Mouse (Mus musculus) kidney, adult 8-10 months (tissue): ENCODE results near the gene Akap1.

ENCODE experiments used
- DNase-seq, 2 experiments: peaks; one replicate each; pipeline ENCODE4 v3.0.0; 2022

The Akap1 gene

GRCm38 (mm10) chr11:88873667-88874030, 9.3 kb upstream of the Akap1 start:
- DNase-seq = no peak

GRCm38 (mm10) chr11:88873027-88873666, 8.8 kb upstream of the Akap1 start:
- no peak for DNase-seq

- DNase-seq = no peak
These were observed 5.1 kb upstream of the Akap1 start for GRCm38 (mm10) chr11:88869443-88869842.

- DNase-seq = peak; percentile 58 to 69
These were observed 405 bp downstream of the Akap1 start for GRCm38 (mm10) chr11:88863904-88864457.

DNA sequence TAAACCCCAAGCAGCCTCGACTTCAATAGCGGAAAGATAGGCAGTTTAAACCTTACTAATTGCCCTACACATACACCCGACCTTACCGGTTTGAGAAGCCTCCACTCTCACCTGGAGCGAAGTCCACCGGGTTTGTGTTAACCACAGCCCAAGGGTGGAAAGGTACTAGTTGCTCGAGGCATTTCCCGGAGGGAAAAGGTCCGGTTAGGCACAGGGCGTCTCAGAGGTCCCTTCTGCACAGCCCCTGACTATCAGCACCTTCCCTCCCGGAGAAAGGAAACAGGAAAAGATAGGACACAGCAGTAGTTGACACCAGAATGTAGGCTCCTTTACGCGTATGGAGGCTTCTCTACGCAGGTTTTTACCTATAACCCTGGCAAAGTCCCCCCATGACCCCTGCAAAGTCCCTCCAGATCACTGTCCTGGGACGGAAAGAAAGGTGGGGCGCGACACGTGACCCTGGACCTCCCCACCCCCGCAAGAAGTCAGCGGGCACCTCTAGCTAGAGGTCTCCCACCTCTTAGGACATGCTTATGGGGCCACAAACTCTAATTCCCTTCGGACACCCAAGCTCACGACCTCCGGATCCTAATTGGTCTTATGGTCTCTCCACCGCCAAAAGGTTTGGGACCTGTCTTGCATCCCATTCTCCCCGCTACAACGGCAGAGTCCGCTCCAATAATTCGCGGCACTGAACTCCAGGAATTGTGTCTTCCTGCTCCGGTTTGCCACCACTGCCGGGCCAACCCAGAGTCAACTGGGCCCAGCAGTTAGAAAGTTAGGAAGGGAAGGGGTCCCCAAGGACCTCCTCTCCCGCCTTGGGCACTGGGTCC, 1.1 kb downstream of the Akap1 start:
- DNase-seq = peak; percentile 66 to 67

GRCm38 (mm10) chr11:88862355-88862754, 2.0 kb downstream of the Akap1 start:
- DNase-seq = no peak

DNA sequence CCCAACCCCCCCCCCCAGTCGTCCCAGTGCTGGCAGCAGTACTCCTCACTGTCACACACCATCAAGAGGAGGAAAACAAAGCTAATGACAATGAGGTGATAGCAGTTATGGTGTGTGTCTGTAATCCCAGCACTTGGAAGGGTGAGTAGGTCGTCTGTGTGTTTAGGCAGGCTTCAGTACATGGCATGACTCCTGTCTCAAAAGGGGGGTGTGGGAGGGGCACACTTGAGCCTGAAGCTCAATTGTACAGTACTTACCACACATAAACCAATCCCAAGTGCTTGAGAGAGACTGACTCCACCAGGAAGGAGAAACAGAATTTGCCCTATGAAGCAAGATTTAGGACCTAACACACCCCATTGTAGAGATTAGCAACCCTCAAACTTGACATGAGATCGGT, 3.3 kb downstream of the Akap1 start:
- DNase-seq = no peak

DNA sequence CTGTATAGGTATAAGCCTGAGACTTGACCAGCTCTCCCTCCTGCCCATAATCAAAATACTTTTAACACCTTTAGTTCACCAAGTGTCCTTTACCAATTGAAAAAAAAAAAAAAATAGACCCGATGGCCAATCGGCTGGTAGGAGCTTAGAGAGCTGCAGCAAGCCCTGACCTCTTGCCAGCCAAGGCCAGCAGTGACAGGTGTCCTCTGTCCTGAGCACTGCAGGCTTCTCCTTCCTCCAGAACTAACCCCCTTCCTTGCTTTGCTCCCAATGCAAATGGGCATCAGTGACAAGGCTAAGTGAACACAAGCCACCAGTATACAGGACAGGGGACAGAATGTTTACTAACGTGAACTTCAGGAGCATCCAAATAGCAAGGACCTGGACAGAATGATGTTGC, 3.7 kb downstream of the Akap1 start:
- no peak for DNase-seq

GRCm38 (mm10) chr11:88857311-88858005, 6.9 kb downstream of the Akap1 start:
- DNase-seq = no peak

- no peak for DNase-seq
These were observed 8.0 kb downstream of the Akap1 start for GRCm38 (mm10) chr11:88856383-88856782.

- no peak for DNase-seq
These were observed 8.6 kb downstream of the Akap1 start for GRCm38 (mm10) chr11:88855795-88856194.

DNA sequence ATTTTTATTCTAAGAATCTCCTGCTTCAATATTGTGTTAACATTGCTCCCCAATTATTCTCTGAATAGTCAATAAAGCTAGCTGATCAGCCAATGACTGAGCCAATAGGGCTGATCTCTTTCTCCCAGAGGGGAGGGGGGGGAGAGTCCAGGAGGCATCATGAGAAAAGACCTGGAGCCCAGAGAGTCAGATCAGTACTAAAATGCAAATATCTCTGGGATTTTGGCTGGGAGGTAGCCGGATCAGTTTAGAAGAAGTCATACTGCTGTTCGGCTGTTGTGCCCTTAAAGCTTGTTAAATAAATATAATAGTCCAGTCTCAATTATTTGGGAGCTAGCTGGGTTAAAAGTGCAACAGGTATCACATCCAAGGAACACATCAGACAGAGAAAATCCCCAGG, 10.8 kb downstream of the Akap1 start:
- DNase-seq = no peak

- peak; percentile 47 to 52 for DNase-seq
These were observed 11.6 kb downstream of the Akap1 start for GRCm38 (mm10) chr11:88852806-88853205.

DNA sequence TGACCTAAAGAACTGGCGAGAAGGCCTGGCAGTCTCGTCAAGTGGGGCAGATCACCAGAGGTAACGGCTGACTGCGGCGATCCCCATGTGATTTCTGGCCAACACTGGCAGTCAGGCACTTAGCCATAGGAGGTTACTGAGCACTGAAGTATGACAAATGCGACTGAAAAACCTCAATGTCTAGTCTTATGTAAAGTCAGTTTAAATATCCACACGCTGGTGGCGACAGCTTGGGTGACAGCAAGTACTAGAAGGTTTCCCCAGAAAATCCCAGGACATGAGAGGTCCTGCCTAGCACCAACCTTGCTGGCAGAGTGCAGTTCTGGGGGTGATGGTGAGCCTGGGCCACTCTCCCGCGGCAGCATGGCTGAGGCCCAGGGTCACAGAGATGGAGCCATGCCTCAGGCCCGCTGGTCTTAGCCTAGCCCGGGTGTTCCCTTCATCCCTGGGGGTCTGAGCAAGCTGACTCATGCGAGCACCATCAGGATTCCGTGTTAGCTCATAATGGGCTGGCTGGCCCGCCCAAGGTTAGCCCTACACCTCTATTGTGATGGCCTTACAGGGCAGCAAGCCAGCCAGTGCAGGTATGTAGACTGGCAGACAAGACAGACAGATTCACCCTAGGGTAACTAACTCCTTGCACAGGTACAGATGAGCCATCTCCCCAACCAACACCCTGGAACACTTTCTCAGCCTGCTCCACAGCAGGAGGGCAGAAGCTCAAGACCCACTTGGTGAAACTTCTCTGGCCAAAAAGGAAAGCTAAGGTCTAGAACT, 13.1 kb downstream of the Akap1 start:
- peak; percentile 80 to 86 for DNase-seq

GRCm38 (mm10) chr11:88849732-88850131, 14.7 kb downstream of the Akap1 start:
- DNase-seq = peak; percentile 39

DNA sequence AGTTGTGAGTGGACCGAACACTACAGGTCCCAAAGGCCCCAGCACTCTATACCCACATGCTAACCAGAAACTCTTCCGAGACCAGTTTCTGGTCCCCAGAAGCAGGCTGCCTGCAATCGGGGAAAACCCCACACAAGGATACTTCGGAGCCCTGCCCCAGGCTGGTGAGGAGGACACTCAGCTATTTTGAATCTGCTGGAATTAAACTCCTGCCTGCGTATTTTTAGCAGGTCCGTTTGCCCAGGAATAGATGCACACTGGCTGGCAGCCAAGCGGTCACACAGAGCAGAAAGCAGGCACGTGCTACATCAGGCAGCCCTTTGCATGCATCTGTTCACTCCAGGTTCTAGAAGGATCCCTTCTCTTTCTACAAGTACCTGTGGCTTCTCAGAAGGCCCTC, 15.1 kb downstream of the Akap1 start:
- peak; percentile 85 to 86 for DNase-seq

- DNase-seq = peak; percentile 47 to 70
These were observed 15.8 kb downstream of the Akap1 start for GRCm38 (mm10) chr11:88848590-88848989.

DNA sequence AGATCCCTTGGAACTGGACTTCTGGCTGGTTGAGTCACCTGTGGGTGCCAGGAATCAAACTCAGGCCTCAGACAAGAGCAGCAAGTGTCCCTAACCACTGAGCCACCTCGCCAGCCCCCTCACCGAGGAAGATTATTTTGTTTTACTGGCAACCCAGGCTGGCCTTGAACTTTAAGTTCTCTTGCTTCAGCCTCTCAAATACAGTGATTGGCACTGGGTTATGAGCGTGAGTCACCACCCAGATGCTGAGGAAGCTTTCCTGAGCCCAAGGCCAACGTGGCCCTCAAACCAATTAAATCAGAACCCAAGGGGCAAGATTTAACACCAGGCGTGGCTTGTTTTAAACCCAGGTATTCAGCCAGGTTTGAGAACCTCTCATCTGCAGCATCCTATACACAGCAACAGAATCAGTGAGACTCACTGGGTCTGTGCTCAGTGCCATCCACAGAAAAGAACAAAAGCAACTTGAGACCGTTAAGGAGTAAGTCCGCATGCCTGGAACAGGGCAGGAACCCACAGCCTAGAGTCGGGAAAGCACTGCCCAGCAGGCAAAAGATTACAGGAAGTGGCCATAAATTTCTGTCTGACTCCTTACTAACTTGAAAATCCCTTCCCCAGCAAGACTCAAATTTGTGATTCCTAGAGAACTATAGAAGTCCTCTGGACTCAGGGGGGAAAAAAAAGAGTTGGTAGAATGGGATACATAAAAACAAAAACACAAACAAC, 16.9 kb downstream of the Akap1 start:
- no peak for DNase-seq

- no peak for DNase-seq
These were observed 20.0 kb downstream of the Akap1 start for GRCm38 (mm10) chr11:88844384-88844783.

GRCm38 (mm10) chr11:88843305-88843704, 21.1 kb downstream of the Akap1 start:
- DNase-seq = no peak

GRCm38 (mm10) chr11:88842315-88842975, 21.9 kb downstream of the Akap1 start:
- DNase-seq = no peak
